Mouse (Mus musculus) liver, adult 2 months (tissue): ENCODE measurements around the gene Tmem251.

Source experiments
- CTCF ChIP-seq: fragments of 200-500 bp; IDR thresholded peaks from 2 replicates; pipeline ENCODE4 v1.5.1; 2011; ENCODE audit warnings: low read depth, low read length, control low read depth
- POLR2A ChIP-seq: fragments of 200-500 bp; IDR thresholded peaks from 2 replicates; pipeline ENCODE4 v1.6.1; 2011; ENCODE audit warnings: low read length, control low read depth; ENCODE audit not compliant: insufficient read depth; ENCODE audit errors: extremely low read depth

DNA sequence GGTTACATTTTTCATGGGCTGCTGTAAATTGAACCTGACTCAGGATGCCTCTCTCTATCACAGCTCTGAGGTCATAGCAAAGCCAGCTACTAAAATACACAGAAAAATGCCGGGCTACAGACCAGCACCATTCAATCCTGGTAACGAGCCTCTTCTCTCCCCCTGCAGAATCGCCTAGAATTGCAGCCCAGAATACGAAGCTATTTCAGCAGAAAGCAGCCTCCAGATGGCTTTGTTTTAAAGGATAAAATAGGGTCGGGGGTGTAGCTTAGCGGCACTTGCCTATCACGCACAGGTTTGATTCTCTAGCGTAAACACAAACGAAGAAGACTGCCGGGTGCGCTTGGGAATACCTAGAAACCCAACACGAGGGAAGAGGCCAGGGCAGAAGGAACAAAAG, 43.1 kb upstream of the Tmem251 start:
- no peak for TF ChIP-seq POLR2A
- no peak for TF ChIP-seq CTCF
